Mouse (Mus musculus) liver, adult 2 months (tissue): Measurements from ENCODE around the gene Szrd1.

Source experiments
- CTCF ChIP-seq: fragments of 200-500 bp; IDR thresholded peaks from 2 replicates; pipeline ENCODE4 v1.5.1; 2011; ENCODE audit warnings: low read depth, low read length, control low read depth
- POLR2A ChIP-seq: fragments of 200-500 bp; IDR thresholded peaks from 2 replicates; pipeline ENCODE4 v1.6.1; 2011; ENCODE audit warnings: low read length, control low read depth; ENCODE audit not compliant: insufficient read depth; ENCODE audit errors: extremely low read depth

- TF ChIP-seq CTCF (peak; percentile 71), POLR2A (no peak)
Observed at GRCm38 (mm10) chr4:141069731-141070130, 69.8 kb downstream of the Szrd1 start.
